Mouse (Mus musculus) CH12F3 (cell line): ENCODE measurements around the gene Pcsk5.

Source experiments
- in situ Hi-C: fragments of 300-500 bp; cut with MboI; formaldehyde crosslinking; loops from 2 replicates; pipeline ENCODE4 v1.14.3; 2020; ENCODE audit warnings: low sequenced_read_pairs

Pcsk5 gene

DNA sequence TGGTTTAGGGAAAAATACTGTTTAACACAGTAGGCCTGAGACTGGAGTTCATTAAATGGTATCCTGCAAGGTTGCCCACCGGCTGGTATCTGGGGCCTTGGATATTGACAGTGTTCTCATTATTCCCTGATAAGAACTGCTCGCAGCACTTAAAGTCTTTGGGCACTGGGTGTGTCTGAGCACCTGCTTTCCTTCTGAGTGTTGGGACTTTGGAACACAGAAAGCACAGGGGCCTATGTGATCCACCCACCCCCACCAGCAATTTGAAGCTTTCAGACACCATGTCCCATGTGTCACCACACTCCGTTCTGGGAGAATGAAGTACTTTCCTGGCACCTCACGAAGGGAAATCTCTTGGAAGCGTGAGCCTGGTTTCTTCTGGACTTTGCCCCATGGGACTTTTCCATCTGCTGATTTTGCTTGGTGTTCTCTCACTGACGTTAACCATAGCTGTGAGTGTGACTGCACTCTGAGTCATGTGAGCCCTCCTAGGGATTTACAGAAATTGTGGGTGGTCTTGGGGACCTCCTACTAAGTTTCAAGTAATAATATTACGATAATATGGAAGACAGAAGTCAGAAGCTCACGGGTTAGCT is 92.9 kb downstream of the Pcsk5 start:
- in situ Hi-C loops = no loop called here

DNA sequence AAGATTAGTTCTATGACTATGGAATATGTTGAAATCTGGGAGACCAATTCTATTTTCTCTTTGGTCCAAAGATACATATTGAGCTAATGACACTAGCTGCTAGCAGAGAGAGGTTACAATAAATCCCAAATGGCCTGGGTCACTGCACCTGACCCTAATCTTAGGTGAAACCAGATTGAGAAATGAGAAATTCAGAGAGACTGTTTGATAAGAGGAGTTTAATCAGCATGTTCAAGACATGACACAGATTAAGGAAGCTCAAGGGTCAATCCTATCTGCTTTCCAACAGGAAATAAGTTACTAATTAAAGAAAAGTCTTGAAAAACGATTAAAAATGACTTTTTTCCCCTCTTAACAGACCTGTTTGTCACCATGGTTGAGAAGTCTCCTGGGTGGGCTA is 96.0 kb downstream of the Pcsk5 start:
- in situ Hi-C loops = no loop called here

- in situ Hi-C loops = no loop called here
Observed at GRCm38 (mm10) chr19:17732676-17733277, 104.7 kb downstream of the Pcsk5 start.

DNA sequence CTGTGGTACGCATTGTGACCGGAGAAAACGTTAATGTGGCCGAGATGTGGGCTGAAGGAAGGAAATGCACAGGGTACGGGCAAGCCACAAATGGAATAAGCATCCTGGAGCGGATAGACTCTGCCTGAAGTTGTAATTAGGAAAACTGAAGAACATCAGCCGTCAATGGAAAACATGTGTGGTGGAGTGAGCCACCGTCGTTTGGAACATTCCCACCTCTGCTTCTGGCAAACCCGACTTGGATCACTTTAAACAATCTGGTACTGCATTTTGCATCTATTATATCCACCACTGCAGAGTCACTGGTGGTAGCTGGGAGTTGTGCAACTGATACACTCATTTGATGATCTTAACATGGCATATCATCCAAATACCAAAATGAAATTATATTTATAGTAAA is 120.4 kb downstream of the Pcsk5 start:
- in situ Hi-C loops = no loop called here

GRCm38 (mm10) chr19:17715281-17715955 is 122.0 kb downstream of the Pcsk5 start:
- in situ Hi-C loops = no loop called here

GRCm38 (mm10) chr19:17691626-17692025 is 145.8 kb downstream of the Pcsk5 start:
- in situ Hi-C loops = no loop called here

- in situ Hi-C loops = no loop called here
Observed at GRCm38 (mm10) chr19:17678371-17678770, 159.1 kb downstream of the Pcsk5 start.

DNA sequence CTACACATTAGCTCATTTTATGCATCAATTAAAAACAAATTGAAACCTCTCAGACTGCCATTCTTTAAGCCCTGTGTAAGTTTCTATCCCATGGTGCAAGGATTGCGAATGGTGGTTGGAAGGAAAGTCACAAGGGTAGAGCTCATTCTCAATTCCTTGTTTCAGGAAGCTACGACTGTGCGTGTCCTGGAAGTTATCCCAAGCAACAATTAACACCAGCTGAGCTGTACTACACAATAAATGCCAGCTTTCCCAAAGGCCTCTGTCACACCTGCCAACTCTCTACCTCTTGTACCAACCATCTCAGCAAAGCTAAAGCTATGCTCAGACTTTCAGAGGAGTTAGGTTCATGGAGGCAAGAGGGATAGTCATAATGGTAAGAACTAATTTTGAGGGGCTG is 174.8 kb downstream of the Pcsk5 start:
- in situ Hi-C loops = no loop called here

GRCm38 (mm10) chr19:17662271-17662670 is 175.2 kb downstream of the Pcsk5 start:
- in situ Hi-C loops = no loop called here

DNA sequence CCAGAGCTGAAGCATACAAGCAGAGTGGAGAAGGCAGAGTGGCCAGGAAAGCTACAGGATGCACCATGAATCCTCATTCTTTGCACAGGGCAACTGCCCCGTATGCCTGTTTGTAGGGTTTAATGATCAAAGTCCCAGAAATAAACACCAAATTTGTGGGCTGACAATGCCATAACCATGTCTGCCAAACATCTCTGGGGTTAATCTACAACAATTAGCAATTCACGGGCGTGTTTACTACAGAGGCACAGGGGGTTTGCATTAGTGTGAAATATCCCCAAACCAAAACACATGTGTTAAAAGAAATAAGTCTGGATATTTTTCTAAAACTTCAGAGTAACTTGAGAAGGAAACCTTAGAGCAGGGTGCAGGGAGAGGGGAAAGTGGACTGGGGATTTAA is 178.1 kb downstream of the Pcsk5 start:
- in situ Hi-C loops = no loop called here

- in situ Hi-C loops = no loop called here
Observed at GRCm38 (mm10) chr19:17650831-17651502, 186.5 kb downstream of the Pcsk5 start.

GRCm38 (mm10) chr19:17649967-17650366 is 187.5 kb downstream of the Pcsk5 start:
- in situ Hi-C loops = no loop called here

DNA sequence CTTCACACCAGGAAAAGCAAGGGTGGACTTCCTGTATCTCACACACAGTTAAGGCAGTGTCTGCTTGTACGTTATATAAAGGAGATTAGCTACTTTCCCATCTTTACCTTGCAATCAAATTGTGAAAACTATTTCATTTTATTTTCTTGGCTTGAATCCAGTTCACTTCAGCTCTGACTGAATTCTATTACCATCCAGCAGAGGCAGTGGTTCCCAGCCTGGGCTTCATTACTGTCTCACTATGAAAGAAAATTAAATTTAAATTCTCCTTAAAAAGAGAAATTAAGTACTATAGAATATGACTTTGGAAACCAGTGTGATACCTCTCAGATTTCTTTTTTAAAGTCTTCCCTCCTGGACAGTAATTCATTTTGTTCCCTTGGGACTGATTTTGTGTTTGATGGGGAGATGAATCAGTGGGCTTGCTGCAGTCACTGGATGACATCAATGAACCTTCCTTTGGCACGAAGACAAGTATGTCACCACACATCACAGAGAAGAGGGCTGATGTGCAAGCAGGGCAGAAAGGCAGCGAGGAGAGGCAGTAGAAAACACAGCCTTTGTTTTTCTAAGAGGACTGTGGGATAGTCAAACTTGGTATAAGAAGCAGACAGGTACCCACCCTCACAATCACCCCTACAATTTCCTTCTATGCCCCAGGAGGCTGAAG is 194.2 kb downstream of the Pcsk5 start:
- in situ Hi-C loops = no loop called here

- in situ Hi-C loops = no loop called here
Observed at GRCm38 (mm10) chr19:17635984-17636383, 201.4 kb downstream of the Pcsk5 start.

GRCm38 (mm10) chr19:17615646-17616045 is 221.8 kb downstream of the Pcsk5 start:
- in situ Hi-C loops = no loop called here

DNA sequence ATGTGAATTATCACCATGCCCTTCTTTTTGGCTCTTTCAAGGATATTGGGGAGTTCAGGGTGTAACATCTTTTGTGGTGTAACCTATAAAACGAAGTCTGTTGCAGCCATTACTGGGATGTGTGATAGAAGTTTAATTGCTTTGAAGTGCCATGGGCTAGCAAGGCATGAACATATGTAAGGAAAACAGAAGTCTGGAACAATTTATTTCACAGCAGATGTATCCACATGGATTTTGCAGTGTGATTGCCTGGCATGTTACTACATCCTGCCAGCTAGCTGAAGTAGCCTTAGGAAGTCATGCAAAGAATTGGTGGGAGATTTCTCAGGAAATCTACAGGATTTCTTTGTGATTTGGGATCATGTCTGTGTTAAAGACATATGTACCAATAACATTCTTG is 230.9 kb downstream of the Pcsk5 start:
- in situ Hi-C loops = no loop called here

GRCm38 (mm10) chr19:17606093-17606492 is 231.3 kb downstream of the Pcsk5 start:
- in situ Hi-C loops = no loop called here

- in situ Hi-C loops = no loop called here
Observed at GRCm38 (mm10) chr19:17603322-17603721, 234.1 kb downstream of the Pcsk5 start.

- in situ Hi-C loops = no loop called here
Observed at GRCm38 (mm10) chr19:17600347-17600746, 237.1 kb downstream of the Pcsk5 start.

- in situ Hi-C loops = no loop called here
Observed at GRCm38 (mm10) chr19:17592790-17593189, 244.6 kb downstream of the Pcsk5 start.

- in situ Hi-C loops = no loop called here
Observed at GRCm38 (mm10) chr19:17591335-17591734, 246.1 kb downstream of the Pcsk5 start.
